Mouse (Mus musculus): ENCODE data around the gene Btnl1. TPM values are rescaled to one million over a fixed set of nuclear protein-coding genes. Genes with fewer than 3 reads are reported as not detected.

Btnl1 gene
- total and polyA plus RNA-seq, 3 experiments = not detected

DNA sequence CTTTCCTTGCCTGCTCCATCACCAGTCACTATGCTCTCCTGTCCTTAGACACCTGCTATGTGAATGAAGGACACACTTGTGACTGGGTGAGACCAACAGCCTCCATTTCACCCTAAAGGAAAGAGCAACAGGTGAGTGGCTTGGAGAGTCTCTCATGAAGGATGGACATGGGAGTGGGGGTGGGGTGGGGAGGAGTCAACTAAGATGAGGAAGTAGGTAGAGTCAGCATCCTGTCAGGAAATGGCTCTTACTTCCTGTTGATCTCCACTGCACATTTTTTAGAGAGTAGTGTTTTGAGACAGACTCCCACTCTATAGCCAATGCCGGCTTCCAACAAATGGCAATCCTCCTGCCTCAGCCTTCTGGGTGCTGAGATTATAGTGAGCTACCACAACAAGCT, 22.0 kb upstream of the Btnl1 start (continued):
- TF ChIP-seq JUND (conservative IDR thresholded peaks at IDR 0.05; ENCODE audit: low read depth, low read length) = no peak
- no peak for TF ChIP-seq ZC3H11A (IDR thresholded peaks at IDR 0.05; ENCODE audit: low read depth, low read length)
- TF ChIP-seq NELFE (IDR thresholded peaks at IDR 0.05; ENCODE audit: low read depth, low read length) = 0 out of 2 replicates have a peak, but pooled peaks have one; percentile 37
- TF ChIP-seq POLR2AphosphoS2 (IDR thresholded peaks at IDR 0.05; ENCODE audit: low read depth, low read length) = no peak
- no peak; the same call in 1 of the 2 replicates for TF ChIP-seq MAX (IDR thresholded peaks at IDR 0.05; ENCODE audit: low read length)
- TF ChIP-seq ETS1 (conservative IDR thresholded peaks at IDR 0.05; ENCODE audit: low read depth, low read length) = 0 out of 2 replicates have a peak, but pooled peaks have one; percentile 11
- no peak for TF ChIP-seq CHD1 (IDR thresholded peaks at IDR 0.05; ENCODE audit: low read depth, low read length)

DNA sequence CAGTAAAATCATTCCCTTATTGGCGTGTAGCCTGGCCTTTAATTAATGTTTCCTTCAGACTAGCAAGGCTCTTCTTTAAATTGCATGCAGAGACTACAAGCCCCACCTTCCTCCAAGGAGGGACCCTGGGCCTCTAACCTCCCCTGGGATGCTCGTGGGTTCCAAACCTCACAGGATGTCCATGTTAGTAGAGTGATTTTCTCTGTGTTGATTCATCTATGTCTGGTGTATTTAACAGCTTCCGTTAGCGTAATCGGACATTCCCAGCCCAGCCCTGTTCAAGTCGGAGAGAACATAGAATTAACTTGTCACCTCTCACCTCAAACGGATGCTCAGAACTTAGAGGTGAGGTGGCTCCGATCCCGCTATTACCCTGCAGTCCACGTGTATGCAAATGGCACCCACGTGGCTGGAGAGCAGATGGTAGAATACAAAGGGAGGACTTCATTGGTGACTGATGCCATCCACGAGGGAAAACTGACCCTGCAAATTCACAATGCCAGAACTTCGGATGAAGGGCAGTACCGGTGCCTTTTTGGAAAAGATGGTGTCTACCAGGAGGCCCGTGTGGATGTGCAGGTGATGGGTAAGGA, 13.9 kb upstream of the Btnl1 start:
- dilution Hi-C loops (cut with MboI; ENCODE audit: extremely low pct_ligation_motif_present, extremely low pct_unique_long_range_greater_than_20kb, low sequenced_read_pairs) (no loop called here), in situ Hi-C loops (cut with MboI; ENCODE audit: low pct_ligation_motif_present, low pct_unique_long_range_greater_than_20kb, low sequenced_read_pairs) (no loop called here)
- Histone ChIP-seq H3K36me3 (replicated peaks in 1 of 2; ENCODE audit: control insufficient read depth in 1 of 2, insufficient read depth in 1 of 2, low read length in 1 of 2) (no peaks in the 10 kb centered on the region), H3K4me2 (ENCODE audit: insufficient read depth, low read depth, poor library complexity, severe bottlenecking) (no peak overlapping the region), H3K9ac (ENCODE audit: insufficient read depth, low read depth) (no peak overlapping the region), H3K27me3 (replicated peaks) (no peaks in the 10 kb centered on the region), H3K79me2 (replicated peaks; ENCODE audit: control insufficient read depth, extremely low read depth, insufficient read depth, poor library complexity, severe bottlenecking) (no peaks in the 10 kb centered on the region), H3K4me3 (replicated peaks in 1 of 3; ENCODE audit: low read depth in 2 of 3, low read length in 2 of 3, poor library complexity in 1 of 3) (no peak overlapping the region), H3K4me1 (ENCODE audit: control insufficient read depth in 1 of 2, insufficient read depth in 2 of 2) (peaks cover 13 to 47% of the 10 kb centered on the region in 2 experiments), H3K27ac (ENCODE audit: insufficient read depth, low read depth) (no peak overlapping the region), H3K9me3 (replicated peaks; ENCODE audit: low read length) (no peaks in the 10 kb centered on the region)
- DNase-seq (ENCODE audit: extremely low read depth) = peak; percentile 63
- TF ChIP-seq TCF12 (IDR thresholded peaks at IDR 0.05; ENCODE audit: low read depth, low read length) = no peak
- TF ChIP-seq CHD1 (IDR thresholded peaks at IDR 0.05; ENCODE audit: low read depth, low read length) = no peak
- peak; percentile 77 for TF ChIP-seq MYC (IDR thresholded peaks at IDR 0.05; ENCODE audit: low read depth, low read length)
- peak; percentile 42; the same call in 1 of the 2 replicates for TF ChIP-seq ETS1 (conservative IDR thresholded peaks at IDR 0.05; ENCODE audit: low read depth, low read length)
- no peak for TF ChIP-seq RCOR1 (conservative IDR thresholded peaks at IDR 0.05; ENCODE audit: low read depth, low read length)
- TF ChIP-seq GABPA (IDR thresholded peaks at IDR 0.05; ENCODE audit: insufficient replicate concordance, low read depth, low read length) = no peak
- TF ChIP-seq MXI1 (IDR thresholded peaks at IDR 0.05; ENCODE audit: low read depth, low read length) = peak; percentile 25; the same call in 1 of the 2 replicates
- no peak for TF ChIP-seq RAD21 (IDR thresholded peaks at IDR 0.05; ENCODE audit: low read depth, low read length)
- TF ChIP-seq MEF2A (IDR thresholded peaks at IDR 0.05; ENCODE audit: borderline replicate concordance, low read depth, low read length) = no peak
- TF ChIP-seq CTCF (conservative IDR thresholded peaks at IDR 0.05 in 1 of 2, IDR thresholded peaks at IDR 0.05 in 1 of 2; ENCODE audit: low read depth in 2 of 2, low read length in 2 of 2) = no peak
- TF ChIP-seq MAZ (IDR thresholded peaks at IDR 0.05; ENCODE audit: low read depth, low read length) = no peak
- TF ChIP-seq ZC3H11A (IDR thresholded peaks at IDR 0.05; ENCODE audit: low read depth, low read length) = no peak
- TF ChIP-seq SMC3 (IDR thresholded peaks at IDR 0.05; ENCODE audit: low read depth, low read length) = no peak
- TF ChIP-seq USF2 (conservative IDR thresholded peaks at IDR 0.05; ENCODE audit: low read depth, low read length) = no peak; the same call in 1 of the 2 replicates
- TF ChIP-seq ZNF384 (IDR thresholded peaks at IDR 0.05; ENCODE audit: low read depth, low read length) = no peak
- TF ChIP-seq USF1 (IDR thresholded peaks at IDR 0.05; ENCODE audit: low read depth, low read length) = peak; percentile 18; the same call in 1 of the 2 replicates
- no peak for TF ChIP-seq NELFE (IDR thresholded peaks at IDR 0.05; ENCODE audit: low read depth, low read length)
- no peak for TF ChIP-seq IRF4 (IDR thresholded peaks at IDR 0.05; ENCODE audit: low read depth, low read length)
- TF ChIP-seq ZKSCAN1 (IDR thresholded peaks at IDR 0.05; ENCODE audit: borderline replicate concordance, low read depth, low read length) = no peak
- TF ChIP-seq MAFK (IDR thresholded peaks at IDR 0.05; ENCODE audit: insufficient replicate concordance, low read length) = no peak
- no peak for TF ChIP-seq E2F4 (IDR thresholded peaks at IDR 0.05; ENCODE audit: insufficient replicate concordance, low read depth, low read length)
- TF ChIP-seq POLR2AphosphoS2 (IDR thresholded peaks at IDR 0.05; ENCODE audit: low read depth, low read length) = no peak
- no peak for TF ChIP-seq NRF1 (IDR thresholded peaks at IDR 0.05; ENCODE audit: low read depth, low read length)
- TF ChIP-seq JUN (IDR thresholded peaks at IDR 0.05; ENCODE audit: insufficient read depth, low read depth, low read length) = no peak
- no peak for TF ChIP-seq ZMIZ1 (IDR thresholded peaks at IDR 0.05; ENCODE audit: low read depth, low read length)
- peak; percentile 86 for TF ChIP-seq BHLHE40 (IDR thresholded peaks at IDR 0.05; ENCODE audit: low read depth, low read length)
- TF ChIP-seq MAX (IDR thresholded peaks at IDR 0.05; ENCODE audit: low read length) = peak; percentile 80
- no peak for TF ChIP-seq ELF1 (IDR thresholded peaks at IDR 0.05; ENCODE audit: low read depth, low read length)
- TF ChIP-seq UBTF (IDR thresholded peaks at IDR 0.05; ENCODE audit: low read depth, low read length) = no peak
- TF ChIP-seq POLR2A (IDR thresholded peaks at IDR 0.05; ENCODE audit: low read depth, low read length) = no peak
